Mouse (Mus musculus): ENCODE data around the gene Ciita.

The Ciita gene

DNA sequence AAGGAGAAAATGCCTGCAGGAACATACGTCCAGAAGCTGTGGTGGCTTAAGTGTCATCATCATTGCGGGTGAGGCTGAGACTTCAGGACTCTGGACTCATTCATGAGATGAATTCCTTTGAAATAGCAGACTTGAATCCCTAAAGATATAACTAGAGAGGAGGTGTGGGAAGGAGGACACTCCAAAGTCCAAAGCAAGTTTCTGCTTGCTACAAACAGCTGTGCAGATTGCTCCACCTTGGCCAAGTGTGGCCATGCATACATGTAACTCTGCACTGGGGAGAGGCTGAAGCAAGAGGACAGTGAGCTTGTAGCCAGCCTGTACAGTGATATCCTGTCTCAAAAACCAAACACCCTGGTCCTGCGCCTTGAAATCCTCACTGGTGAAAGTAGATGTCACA is 7.9 kb upstream of the Ciita start:
- no peak for DNase-seq (ENCODE audit: low spot score in 2 of 2)

DNA sequence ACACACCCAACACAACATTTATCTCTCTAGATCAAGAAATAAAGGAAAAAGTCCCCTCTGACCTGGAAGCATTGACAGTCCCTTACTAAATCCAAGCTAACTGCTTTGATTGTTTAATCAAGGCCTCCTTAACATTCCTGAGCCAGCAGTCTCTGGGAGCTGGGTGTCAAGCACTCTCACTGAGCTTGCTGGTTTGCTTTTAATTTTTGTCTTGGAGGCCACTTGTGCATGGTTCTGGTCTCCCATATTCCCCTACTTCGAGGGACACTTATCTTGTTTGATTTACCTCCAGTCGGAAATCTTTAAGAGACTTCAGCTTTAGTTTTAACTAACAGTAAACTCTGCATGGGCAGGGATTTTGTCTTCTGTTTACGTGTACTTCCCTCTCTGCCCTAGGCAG is 4.9 kb upstream of the Ciita start:
- no peak for DNase-seq (ENCODE audit: low spot score in 2 of 2)

GRCm38 (mm10) chr16:10475919-10476318 is 3.9 kb upstream of the Ciita start:
- no peak for DNase-seq (ENCODE audit: low spot score in 2 of 2)

DNA sequence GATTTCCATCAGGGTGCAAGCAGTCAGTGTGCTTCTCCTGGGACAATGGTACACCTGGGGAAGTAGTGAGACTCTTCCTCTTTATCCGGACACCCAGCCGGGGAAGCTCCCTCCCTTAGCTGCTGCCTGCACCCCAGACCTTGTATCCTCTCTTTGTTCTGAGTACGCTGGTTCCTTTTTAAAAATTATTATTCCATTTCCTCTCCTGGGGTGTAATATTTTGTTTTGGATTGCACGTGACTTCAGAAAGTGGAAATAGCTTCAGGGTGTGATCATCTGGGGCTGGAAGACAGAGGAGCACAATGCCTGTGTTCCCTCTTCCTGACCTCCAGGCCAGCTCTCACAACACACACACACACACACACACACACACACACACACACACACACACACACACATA is 2.5 kb downstream of the Ciita start:
- DNase-seq (ENCODE audit: low spot score in 2 of 2) = no peak

DNA sequence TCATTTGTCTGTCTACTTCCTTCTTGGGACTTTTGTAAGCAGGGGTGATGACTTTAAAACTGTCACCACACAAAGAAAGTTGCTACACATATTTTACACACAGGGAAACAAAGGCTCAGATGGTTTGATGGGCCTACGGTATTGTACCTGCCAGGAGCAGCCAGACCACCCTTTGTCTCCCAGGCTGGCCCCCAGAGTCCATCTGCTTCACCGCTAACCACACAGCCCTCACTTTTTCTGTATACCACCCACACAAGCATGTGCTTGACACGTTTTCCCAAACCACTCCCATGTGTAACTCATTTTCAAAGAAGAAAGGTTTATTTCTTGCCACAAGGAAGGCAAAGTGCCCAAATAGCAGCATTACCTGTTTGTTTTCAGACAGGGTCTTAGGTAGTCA is 7.1 kb downstream of the Ciita start:
- DNase-seq (ENCODE audit: low spot score in 2 of 2) = no peak

- no peak for DNase-seq (ENCODE audit: low spot score in 2 of 2)
Measured at GRCm38 (mm10) chr16:10487895-10488493, 8.1 kb downstream of the Ciita start.

DNA sequence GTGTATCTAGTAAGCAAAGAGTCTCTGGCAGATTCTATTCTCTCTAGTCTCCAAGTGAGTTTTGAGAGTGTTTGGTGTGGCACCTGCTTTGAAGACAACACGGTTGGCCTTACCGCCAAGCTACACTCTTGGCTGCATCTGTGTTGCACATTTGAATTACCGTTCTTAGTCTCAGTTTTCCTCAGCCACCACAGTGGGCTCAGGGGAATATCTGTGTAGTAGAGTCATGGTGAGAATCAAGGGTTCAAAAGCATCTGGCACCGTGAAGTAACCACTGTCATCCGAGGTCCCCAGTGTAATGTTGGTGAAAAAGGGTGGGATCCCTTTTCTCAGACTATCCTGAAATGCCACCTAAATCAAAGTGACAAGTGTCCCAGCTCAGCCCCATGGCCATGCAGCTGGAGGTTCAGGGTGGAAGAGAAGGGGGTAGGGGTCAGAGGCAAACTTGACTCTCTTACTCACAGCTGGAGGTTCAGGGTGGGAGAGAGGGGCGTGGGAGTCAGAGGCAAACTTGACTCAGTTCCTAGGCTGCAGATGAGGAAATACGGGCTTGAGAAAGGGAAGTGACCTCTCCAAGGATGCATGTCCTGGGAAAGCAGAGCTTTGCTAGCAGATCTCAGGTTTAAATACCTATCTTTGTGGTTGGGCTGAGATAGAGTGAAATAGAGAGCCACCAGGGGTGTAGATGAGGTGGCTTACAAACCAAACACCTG is 9.1 kb downstream of the Ciita start:
- DNase-seq (ENCODE audit: low spot score in 2 of 2) = no peak

DNA sequence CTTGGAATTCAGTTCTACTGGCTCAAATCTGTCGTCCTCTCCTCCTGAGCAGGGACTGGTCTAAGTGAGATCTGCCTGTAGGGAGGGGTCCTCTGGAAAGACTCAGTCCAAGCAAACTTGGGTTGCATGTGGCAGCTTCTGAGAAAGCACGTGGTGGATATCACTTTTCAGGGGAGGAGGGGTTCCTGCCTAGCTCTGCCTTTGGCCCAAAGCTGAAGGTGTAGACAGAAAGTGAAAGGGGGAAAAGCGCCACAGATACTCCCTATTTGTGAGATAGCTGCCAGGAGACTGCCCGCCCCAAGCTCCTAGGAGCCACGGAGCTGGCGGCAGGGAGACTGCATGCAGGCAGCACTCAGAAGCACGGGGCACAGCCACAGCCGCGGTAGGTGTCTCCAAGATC is 9.6 kb downstream of the Ciita start:
- no peak for DNase-seq (ENCODE audit: low spot score in 2 of 2)

DNA sequence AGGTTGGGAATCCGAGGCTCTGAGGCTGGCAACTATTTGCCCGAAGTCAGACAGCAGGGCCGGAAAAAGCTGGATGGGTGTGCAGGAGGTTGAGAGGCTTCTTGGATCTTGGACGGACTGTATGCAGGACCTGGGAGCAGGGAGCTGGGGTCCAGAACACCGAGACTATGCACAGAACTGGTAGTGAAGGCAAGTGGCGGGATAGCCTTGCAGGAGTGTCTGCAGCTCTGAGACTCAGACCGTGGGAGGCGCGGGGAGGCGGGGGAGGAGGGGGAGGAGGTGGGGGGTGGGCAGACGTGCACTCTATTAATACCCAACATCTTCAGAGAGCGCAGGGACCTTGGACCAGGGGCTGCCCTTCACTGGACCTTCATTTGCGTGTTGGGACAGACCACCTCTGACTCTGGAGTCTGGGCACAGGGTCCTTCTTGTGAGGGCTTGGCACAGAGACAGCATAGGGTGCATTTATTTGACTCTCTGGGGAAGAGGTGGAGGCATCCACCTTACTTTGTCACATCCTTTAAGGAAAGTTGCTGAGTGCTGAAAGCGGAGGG is 10.1 kb downstream of the Ciita start:
- DNase-seq (ENCODE audit: low spot score in 2 of 2) = no peak

- DNase-seq (ENCODE audit: low spot score in 2 of 2) = no peak
Measured at GRCm38 (mm10) chr16:10490503-10491150, 10.8 kb downstream of the Ciita start.

GRCm38 (mm10) chr16:10491716-10492115 is 11.9 kb downstream of the Ciita start:
- no peak for DNase-seq (ENCODE audit: low spot score in 2 of 2)

DNA sequence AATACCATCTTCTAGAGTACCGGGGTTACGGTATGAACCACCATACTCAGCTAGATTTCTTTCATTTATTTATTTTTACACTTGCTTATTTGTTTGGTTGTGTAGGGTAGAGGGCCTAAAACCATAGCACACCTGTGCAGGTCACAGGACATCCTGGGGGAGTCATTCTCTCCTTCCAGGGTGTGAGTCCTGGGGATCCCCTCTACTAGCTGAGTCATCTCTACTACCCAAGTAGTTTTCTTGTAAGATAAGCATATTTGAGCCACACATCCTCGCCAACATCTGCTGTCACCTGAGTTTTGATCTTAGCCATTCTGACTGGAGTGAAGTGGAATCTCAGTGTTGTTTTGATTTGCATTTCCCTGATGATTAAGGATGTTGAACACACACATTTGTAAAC is 12.7 kb downstream of the Ciita start:
- no peak for DNase-seq (ENCODE audit: low spot score in 2 of 2)

DNA sequence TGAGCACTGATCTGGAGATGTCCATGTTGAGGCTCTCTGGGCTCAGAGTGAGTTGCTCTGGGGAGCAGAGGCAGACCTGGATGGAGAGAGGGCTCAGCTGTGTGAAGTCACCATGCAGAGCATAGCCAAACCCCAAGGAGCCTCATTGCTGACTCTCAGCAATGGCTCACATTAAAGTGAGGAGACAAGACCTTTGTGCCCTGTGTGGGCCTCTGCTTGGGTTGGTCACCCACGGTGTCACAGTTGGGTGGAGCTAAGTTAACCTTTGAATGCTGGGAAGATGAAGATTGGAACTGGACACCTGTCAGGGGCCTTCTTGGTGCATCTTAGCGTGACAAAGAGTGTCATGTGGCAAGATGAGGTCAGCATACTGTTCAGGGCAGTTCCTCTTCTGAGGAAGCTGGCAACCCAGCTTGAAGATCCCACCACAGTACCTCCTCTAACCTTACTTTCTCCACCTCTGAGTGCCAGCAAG is 16.0 kb downstream of the Ciita start:
- DNase-seq (ENCODE audit: low spot score in 2 of 2) = no peak

DNA sequence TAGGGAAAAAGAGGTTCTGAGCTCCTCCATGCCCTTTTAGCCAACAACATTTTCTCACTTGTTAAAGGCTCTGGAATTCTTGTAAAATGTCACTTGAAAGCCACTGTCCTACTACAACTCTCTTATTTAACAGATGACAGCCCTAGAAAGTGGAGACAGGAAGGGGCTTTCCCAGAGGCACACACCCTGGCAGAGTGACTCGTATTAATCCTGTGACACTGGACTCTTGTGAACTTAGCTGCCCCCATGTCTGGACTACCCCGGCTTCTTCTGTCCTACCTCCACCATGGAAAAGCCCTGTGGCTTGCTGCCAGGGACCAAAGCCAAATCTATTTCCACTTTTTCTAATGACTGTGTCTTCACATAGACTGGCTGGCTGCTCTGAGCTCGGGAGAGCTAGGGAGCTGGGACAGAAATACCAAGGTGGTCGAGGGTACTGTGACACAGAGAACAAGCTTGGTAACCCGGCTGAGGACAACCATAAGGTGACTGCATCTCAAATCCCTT is 18.3 kb downstream of the Ciita start:
- DNase-seq (ENCODE audit: low spot score in 2 of 2) = no peak

- DNase-seq (ENCODE audit: low spot score in 2 of 2) = no peak
Measured at GRCm38 (mm10) chr16:10499122-10499521, 19.3 kb downstream of the Ciita start.

- no peak for DNase-seq (ENCODE audit: low spot score in 2 of 2)
Measured at GRCm38 (mm10) chr16:10501865-10502264, 22.0 kb downstream of the Ciita start.

DNA sequence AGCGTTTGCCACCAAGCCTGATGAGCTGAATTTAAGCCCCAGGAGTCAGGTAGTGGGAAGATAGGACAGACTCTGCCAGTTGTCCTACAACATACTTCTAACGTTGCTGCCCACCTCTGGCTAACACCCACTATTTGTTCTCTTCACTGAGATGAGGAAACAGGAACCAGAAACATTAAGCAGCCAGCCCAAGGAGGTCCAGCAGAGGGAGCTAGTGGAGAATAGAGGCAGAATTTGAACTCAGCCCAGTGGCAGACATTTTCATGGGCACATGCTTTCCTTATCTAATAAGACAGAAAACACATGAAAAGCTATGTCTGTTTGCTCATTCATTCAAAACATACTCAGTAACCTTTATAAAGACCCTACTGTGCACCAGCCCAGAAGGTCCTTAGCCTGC is 23.2 kb downstream of the Ciita start:
- no peak for DNase-seq (ENCODE audit: low spot score in 2 of 2)

GRCm38 (mm10) chr16:10507445-10507844 is 27.6 kb downstream of the Ciita start:
- DNase-seq (ENCODE audit: low spot score in 2 of 2) = no peak

- DNase-seq (ENCODE audit: low spot score in 2 of 2) = no peak
Measured at GRCm38 (mm10) chr16:10508691-10509090, 28.8 kb downstream of the Ciita start.

GRCm38 (mm10) chr16:10510477-10511133 is 30.7 kb downstream of the Ciita start:
- DNase-seq (ENCODE audit: low spot score in 2 of 2) = no peak

- DNase-seq (ENCODE audit: low spot score in 2 of 2) = no peak
Measured at GRCm38 (mm10) chr16:10511134-10511520, 31.3 kb downstream of the Ciita start.

DNA sequence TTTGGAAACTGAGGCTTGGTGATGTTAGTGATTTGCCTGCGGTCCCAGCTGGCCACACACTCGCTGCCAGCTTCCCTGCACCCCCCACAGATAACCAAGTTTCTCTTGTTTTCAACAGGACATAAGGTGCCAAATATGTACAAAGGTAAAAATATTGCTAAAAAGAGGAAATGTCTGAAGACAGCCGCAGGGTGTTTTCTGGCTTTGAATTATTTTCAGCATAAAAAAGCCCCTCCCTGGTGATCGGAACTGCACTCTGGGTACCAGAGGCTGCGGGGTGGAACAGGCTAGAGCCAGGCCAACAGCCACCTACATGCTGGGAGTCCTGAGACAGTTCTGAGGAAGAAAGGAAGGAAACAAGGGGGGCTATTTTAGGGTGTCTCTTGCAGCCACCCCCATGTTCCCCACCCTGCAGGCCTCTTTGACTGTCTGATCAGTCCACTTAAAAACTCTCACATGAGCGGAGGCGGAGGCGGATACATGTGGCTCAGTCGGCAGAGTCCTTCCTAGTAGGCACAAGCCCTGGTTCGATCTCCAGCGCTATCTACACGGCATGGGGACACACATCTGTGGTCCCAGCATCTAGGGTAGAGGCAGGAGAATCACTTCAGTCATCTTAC is 36.2 kb downstream of the Ciita start:
- DNase-seq (ENCODE audit: low spot score in 2 of 2) = no peak

Measured in right cerebral cortex, adult 2 months (tissue).